Mouse (Mus musculus): ENCODE data around the gene Bcas3. TPM values are rescaled to one million over a fixed set of nuclear protein-coding genes. Genes with fewer than 3 reads are reported as not detected.

The Bcas3 gene
- polyA plus RNA-seq, 1 experiment from 2014 or later: 28.0 TPM

DNA sequence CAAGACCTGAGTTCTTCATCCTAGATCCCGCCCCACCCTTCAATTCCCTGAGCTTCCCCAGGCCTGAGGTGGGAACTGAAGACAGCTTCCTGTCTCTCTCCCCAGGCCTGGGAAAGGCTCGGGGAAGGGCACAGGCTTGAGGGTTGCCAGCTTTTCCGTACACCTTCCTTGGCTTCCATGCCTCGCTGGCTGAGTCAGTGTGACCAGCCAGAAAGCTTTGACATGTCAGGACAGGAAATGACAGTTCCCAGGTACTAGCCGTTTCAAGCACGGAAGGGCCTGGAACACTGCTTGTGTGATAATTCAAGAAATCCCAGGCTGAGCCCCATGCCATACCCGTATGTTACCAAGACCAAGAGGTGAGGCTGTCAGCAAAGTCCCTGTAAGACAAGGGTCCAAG is 436.8 kb downstream of the Bcas3 start:
- Histone ChIP-seq H3K27ac (replicated peaks; ENCODE audit: low read depth, low read length) (no peak overlapping the region), H3K36me3 (ENCODE audit: control insufficient read depth, insufficient read depth, low read length) (no peaks in the 10 kb centered on the region), H3K4me3 (ENCODE audit: low read depth, low read length) (no peak overlapping the region), H3K4me1 (ENCODE audit: control insufficient read depth, insufficient read depth, low read length) (peaks cover 22% of the 10 kb centered on the region), H3K4me2 (ENCODE audit: low read depth, low read length) (no peak overlapping the region), H3K9me3 (ENCODE audit: control insufficient read depth, low read length) (no peaks in the 10 kb centered on the region), H3K9ac (ENCODE audit: low read depth, low read length) (no peak overlapping the region), H3K27me3 (replicated peaks; ENCODE audit: control insufficient read depth, insufficient read depth, low read length) (no peaks in the 10 kb centered on the region)
- ATAC-seq (ENCODE audit: low read depth) (no peak), DNase-seq (ENCODE audit: low spot score) (no peak)
- 81% methylated on average over 7 of the region's 7 CpGs for WGBS

DNA sequence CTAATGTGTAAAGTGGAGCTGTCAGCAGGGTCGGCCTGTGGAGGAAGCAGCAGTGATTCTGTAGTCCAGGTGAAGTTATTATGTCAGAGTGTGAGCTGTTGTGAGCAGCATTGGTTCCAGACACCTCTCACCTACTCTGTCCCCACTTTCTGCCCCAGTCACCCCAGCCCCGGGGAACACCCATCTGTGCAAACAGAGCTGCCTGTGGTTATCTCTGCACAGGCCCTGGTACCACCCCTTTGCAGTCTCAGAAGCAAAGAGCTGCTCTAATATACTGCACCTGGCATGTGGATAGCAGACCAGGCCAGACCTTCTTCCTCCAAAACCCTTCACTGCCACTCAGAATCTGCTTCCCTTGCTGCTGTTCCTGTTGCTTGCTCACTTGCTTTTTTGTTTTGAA is 437.3 kb downstream of the Bcas3 start:
- Histone ChIP-seq H3K9me3 (ENCODE audit: control insufficient read depth, low read length) (no peaks in the 10 kb centered on the region), H3K4me3 (ENCODE audit: low read depth, low read length) (no peak overlapping the region), H3K4me1 (ENCODE audit: control insufficient read depth, insufficient read depth, low read length) (peaks cover 22% of the 10 kb centered on the region), H3K4me2 (ENCODE audit: low read depth, low read length) (no peak overlapping the region), H3K27me3 (replicated peaks; ENCODE audit: control insufficient read depth, insufficient read depth, low read length) (no peaks in the 10 kb centered on the region), H3K27ac (replicated peaks; ENCODE audit: low read depth, low read length) (no peak overlapping the region), H3K36me3 (ENCODE audit: control insufficient read depth, insufficient read depth, low read length) (no peaks in the 10 kb centered on the region), H3K9ac (ENCODE audit: low read depth, low read length) (no peak overlapping the region)
- ATAC-seq (ENCODE audit: low read depth): no peak
- 58% methylated on average over 2 of the region's 2 CpGs for WGBS
- DNase-seq (ENCODE audit: low spot score): no peak

DNA sequence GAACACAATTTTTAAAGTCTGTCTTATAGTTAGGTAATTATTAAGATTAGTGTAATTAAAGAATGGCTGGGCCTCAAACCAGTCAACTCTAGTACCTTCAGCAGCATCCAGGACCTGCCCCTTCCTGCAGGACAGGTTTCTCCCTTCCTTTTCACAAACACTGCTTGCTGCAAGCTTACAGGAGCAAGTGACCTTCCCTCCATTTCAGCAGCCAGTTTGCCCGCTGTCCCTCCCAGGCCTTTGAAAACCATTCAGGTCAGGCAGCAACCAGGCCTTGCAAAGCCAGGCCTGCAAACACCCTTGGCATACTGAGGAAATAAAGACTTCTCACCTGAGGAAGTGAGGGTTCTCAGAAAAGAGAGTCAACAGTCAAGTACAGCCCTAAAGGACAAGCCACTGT is 438.2 kb downstream of the Bcas3 start:
- 80% methylated on average over 1 of the region's 1 CpGs for WGBS
- Histone ChIP-seq H3K4me2 (ENCODE audit: low read depth, low read length) (no peak overlapping the region), H3K36me3 (ENCODE audit: control insufficient read depth, insufficient read depth, low read length) (no peaks in the 10 kb centered on the region), H3K9ac (ENCODE audit: low read depth, low read length) (no peak overlapping the region), H3K9me3 (ENCODE audit: control insufficient read depth, low read length) (no peaks in the 10 kb centered on the region), H3K27me3 (replicated peaks; ENCODE audit: control insufficient read depth, insufficient read depth, low read length) (no peaks in the 10 kb centered on the region), H3K4me1 (ENCODE audit: control insufficient read depth, insufficient read depth, low read length) (peaks cover 18% of the 10 kb centered on the region), H3K27ac (replicated peaks; ENCODE audit: low read depth, low read length) (no peak overlapping the region), H3K4me3 (ENCODE audit: low read depth, low read length) (no peak overlapping the region)
- no peak for DNase-seq (ENCODE audit: low spot score)
- no peak for ATAC-seq (ENCODE audit: low read depth)

DNA sequence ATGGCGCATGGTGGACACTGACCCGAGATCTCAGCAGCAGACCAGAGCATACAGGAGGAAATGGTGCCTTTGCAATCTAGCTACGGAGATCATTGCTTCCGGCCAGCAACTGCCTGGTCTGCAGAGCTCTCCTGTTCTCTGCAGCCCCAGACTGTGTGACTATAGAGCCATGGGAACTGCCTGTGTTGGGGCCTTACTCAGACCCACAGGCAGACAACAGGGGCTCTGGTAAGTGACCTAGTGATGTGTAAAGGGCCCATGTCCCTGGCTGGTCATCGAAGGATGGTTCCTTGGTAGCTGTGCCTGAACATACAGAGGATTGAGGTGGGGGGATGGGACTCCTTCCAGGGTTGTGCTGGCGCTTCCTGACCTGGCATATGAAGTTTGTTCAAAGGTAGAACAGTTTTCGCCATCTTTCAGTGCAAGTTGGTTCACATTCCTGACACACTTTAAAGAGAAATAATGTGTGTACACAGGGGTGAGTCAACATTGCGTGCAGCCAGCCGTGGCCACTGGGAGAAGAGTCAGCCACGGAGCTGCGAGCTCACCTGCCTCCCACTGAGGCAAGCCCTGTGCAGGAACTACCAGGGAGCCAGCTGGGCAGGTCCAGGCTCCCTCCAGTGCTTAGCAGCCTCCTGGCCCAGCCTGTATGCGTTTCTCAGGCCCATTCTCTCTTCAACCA is 439.7 kb downstream of the Bcas3 start:
- peaks cover 17% of the 10 kb centered on the region for H3K4me1 ChIP-seq (ENCODE audit: control insufficient read depth, insufficient read depth, low read length)
- H3K4me2 ChIP-seq (ENCODE audit: low read depth, low read length): no peak overlapping the region
- ATAC-seq (ENCODE audit: low read depth) (peak; percentile 56; the same call in 1 of the 2 replicates), DNase-seq (ENCODE audit: low spot score) (no peak)
- 54% methylated on average over 12 of the region's 12 CpGs for WGBS
- no peak overlapping the region for H3K9ac ChIP-seq (ENCODE audit: low read depth, low read length)
- H3K27me3 ChIP-seq (replicated peaks; ENCODE audit: control insufficient read depth, insufficient read depth, low read length): no peaks in the 10 kb centered on the region
- no peaks in the 10 kb centered on the region for H3K9me3 ChIP-seq (ENCODE audit: control insufficient read depth, low read length)
- H3K27ac ChIP-seq (replicated peaks; ENCODE audit: low read depth, low read length): no peak overlapping the region; the same call in 1 of the 2 replicates
- no peaks in the 10 kb centered on the region for H3K36me3 ChIP-seq (ENCODE audit: control insufficient read depth, insufficient read depth, low read length)
- H3K4me3 ChIP-seq (ENCODE audit: low read depth, low read length): no peak overlapping the region

DNA sequence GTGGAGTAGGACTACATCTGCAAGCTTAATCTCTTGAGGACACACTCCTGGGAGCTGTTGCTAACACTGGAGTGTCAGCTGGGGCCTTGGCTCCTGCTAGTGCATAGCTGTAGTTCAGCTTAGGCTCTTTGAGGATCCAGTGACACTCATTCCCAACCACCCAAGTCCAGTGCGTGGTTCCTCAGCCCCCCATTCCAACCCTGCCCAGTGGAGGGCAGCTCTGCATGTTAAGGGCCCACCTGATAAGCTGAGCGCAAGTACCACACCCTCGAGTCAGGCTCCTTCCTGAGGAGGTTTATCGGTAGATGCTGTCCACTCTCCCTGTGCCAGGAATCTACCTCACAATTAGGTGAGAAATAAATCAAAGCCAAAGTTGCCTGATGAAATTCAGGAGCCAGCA is 446.5 kb downstream of the Bcas3 start:
- Histone ChIP-seq H3K9ac (ENCODE audit: low read depth, low read length) (no peak overlapping the region), H3K4me2 (ENCODE audit: low read depth, low read length) (no peak overlapping the region), H3K27me3 (replicated peaks; ENCODE audit: control insufficient read depth, insufficient read depth, low read length) (no peaks in the 10 kb centered on the region), H3K9me3 (ENCODE audit: control insufficient read depth, low read length) (no peaks in the 10 kb centered on the region), H3K27ac (replicated peaks; ENCODE audit: low read depth, low read length) (no peak overlapping the region), H3K4me1 (ENCODE audit: control insufficient read depth, insufficient read depth, low read length) (no peaks in the 10 kb centered on the region), H3K4me3 (ENCODE audit: low read depth, low read length) (no peak overlapping the region), H3K36me3 (ENCODE audit: control insufficient read depth, insufficient read depth, low read length) (no peaks in the 10 kb centered on the region)
- WGBS: 72% methylated on average over 4 of the region's 4 CpGs
- ATAC-seq (ENCODE audit: low read depth): no peak
- no peak for DNase-seq (ENCODE audit: low spot score)

DNA sequence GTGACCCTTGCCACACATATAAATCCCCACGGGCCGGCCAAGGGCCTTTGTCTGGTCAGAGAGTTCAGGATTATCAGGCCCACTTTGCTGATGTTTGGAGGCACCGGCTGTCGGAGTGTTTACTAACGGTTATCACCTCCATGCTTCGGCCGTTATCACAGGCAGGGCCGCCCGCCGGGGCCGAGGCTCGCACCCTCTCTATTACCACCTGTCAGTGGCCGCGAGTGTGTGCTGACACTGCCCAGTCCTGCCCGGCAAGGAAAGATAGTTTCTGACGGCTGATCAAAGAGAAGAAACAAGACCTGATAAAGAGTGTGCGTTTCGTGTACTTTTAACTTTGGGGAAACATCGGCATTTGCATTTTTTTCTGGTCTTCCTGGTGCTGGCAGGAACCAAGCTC is 446.9 kb downstream of the Bcas3 start:
- ATAC-seq (ENCODE audit: low read depth) (peak; percentile 35; the same call in 1 of the 2 replicates), DNase-seq (ENCODE audit: low spot score) (no peak)
- Histone ChIP-seq H3K27ac (replicated peaks; ENCODE audit: low read depth, low read length) (no peak overlapping the region), H3K4me3 (ENCODE audit: low read depth, low read length) (no peak overlapping the region), H3K9me3 (ENCODE audit: control insufficient read depth, low read length) (no peaks in the 10 kb centered on the region), H3K27me3 (replicated peaks; ENCODE audit: control insufficient read depth, insufficient read depth, low read length) (no peaks in the 10 kb centered on the region), H3K4me1 (ENCODE audit: control insufficient read depth, insufficient read depth, low read length) (no peaks in the 10 kb centered on the region), H3K4me2 (ENCODE audit: low read depth, low read length) (no peak overlapping the region), H3K36me3 (ENCODE audit: control insufficient read depth, insufficient read depth, low read length) (no peaks in the 10 kb centered on the region), H3K9ac (ENCODE audit: low read depth, low read length) (no peak overlapping the region)
- 56% methylated on average over 19 of the region's 19 CpGs for WGBS

DNA sequence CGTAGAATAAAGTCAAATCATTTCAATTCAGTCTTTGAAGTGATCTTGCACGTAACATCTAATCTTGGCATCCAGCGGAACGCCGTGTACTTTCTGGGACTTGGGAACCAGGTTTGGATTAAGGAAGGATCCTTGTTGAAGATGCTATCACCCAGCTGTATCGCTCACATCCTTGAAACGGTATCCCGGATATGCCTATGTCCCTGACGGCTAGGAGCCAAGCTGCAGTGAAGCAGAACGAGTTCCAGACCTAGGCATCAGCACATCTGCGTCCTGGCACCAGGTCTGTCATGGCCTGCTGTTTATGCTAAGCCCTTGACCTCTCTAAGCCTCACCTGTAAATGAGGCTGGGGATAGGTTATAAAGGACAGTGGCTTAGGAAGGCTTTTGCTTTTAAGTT is 447.4 kb downstream of the Bcas3 start:
- H3K4me2 ChIP-seq (ENCODE audit: low read depth, low read length): no peak overlapping the region
- DNase-seq (ENCODE audit: low spot score) (no peak), ATAC-seq (ENCODE audit: low read depth) (no peak)
- H3K4me1 ChIP-seq (ENCODE audit: control insufficient read depth, insufficient read depth, low read length): no peaks in the 10 kb centered on the region
- H3K9me3 ChIP-seq (ENCODE audit: control insufficient read depth, low read length): no peaks in the 10 kb centered on the region
- no peak overlapping the region for H3K27ac ChIP-seq (replicated peaks; ENCODE audit: low read depth, low read length)
- no peaks in the 10 kb centered on the region for H3K36me3 ChIP-seq (ENCODE audit: control insufficient read depth, insufficient read depth, low read length)
- H3K27me3 ChIP-seq (replicated peaks; ENCODE audit: control insufficient read depth, insufficient read depth, low read length): no peaks in the 10 kb centered on the region
- 54% methylated on average over 11 of the region's 11 CpGs for WGBS
- H3K9ac ChIP-seq (ENCODE audit: low read depth, low read length): no peak overlapping the region
- no peak overlapping the region for H3K4me3 ChIP-seq (ENCODE audit: low read depth, low read length)

DNA sequence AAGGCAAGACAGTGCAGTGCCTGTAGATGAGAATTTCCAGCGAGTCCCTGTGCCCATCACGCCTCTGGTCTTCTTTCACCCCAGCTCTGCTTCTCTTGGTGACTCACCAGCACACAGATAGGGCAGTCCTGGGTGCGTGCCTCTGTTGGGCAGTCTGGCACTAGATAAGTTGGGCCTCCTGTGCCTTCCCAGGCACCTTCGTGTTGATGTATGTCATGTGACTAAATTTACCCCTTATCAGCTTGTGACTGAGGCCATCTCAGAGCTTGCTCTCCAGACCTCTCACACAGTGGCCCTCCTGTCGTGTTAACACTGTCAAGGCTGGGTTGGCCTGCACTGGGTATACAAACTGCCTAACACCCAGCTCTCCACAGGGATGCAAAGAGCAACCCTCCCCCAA is 451.1 kb downstream of the Bcas3 start:
- H3K4me3 ChIP-seq (ENCODE audit: low read depth, low read length): no peak overlapping the region
- no peaks in the 10 kb centered on the region for H3K9me3 ChIP-seq (ENCODE audit: control insufficient read depth, low read length)
- no peaks in the 10 kb centered on the region for H3K27me3 ChIP-seq (replicated peaks; ENCODE audit: control insufficient read depth, insufficient read depth, low read length)
- no peak for ATAC-seq (ENCODE audit: low read depth)
- no peaks in the 10 kb centered on the region for H3K4me1 ChIP-seq (ENCODE audit: control insufficient read depth, insufficient read depth, low read length)
- H3K36me3 ChIP-seq (ENCODE audit: control insufficient read depth, insufficient read depth, low read length): no peaks in the 10 kb centered on the region
- no peak overlapping the region for H3K9ac ChIP-seq (ENCODE audit: low read depth, low read length)
- 78% methylated on average over 5 of the region's 5 CpGs for WGBS
- DNase-seq (ENCODE audit: low spot score): no peak
- no peak overlapping the region for H3K27ac ChIP-seq (replicated peaks; ENCODE audit: low read depth, low read length)
- no peak overlapping the region for H3K4me2 ChIP-seq (ENCODE audit: low read depth, low read length)

DNA sequence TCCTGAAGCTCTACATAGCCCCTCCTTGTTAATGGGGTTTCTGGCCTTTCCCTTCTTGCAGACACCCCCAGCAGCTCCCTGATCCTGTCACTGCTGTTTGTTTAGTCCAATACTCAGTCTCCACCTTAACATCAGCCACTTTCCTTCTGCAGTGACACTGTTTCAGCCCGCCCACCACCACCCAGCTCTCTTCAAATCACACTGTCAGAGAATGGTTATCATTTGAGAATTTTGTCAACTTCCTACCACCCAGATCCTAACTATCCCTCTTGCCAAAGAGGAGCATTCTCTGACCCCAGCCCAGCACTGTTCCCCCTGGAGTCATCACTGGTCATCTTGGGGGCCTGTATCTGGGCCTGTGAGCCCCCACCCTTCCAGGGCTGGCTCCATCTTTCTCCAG is 452.8 kb downstream of the Bcas3 start:
- Histone ChIP-seq H3K4me2 (ENCODE audit: low read depth, low read length) (no peak overlapping the region), H3K27me3 (replicated peaks; ENCODE audit: control insufficient read depth, insufficient read depth, low read length) (no peaks in the 10 kb centered on the region), H3K36me3 (ENCODE audit: control insufficient read depth, insufficient read depth, low read length) (no peaks in the 10 kb centered on the region), H3K4me1 (ENCODE audit: control insufficient read depth, insufficient read depth, low read length) (no peaks in the 10 kb centered on the region), H3K4me3 (ENCODE audit: low read depth, low read length) (no peak overlapping the region), H3K27ac (replicated peaks; ENCODE audit: low read depth, low read length) (no peak overlapping the region), H3K9me3 (ENCODE audit: control insufficient read depth, low read length) (no peaks in the 10 kb centered on the region), H3K9ac (ENCODE audit: low read depth, low read length) (no peak overlapping the region)
- 92% methylated on average over 1 of the region's 1 CpGs for WGBS
- no peak for DNase-seq (ENCODE audit: low spot score)
- no peak for ATAC-seq (ENCODE audit: low read depth)
